Mouse (Mus musculus) lung, postnatal 25 days (tissue): ENCODE measurements around the gene Asphd2.

ENCODE experiments used
- DNase-seq: peaks from one replicate; pipeline ENCODE4 v3.0.0; 2022; ENCODE audit warnings: low spot score

The Asphd2 gene

GRCm38 (mm10) chr5:112349169-112349568, 45.5 kb downstream of the Asphd2 start:
- no peak for DNase-seq

GRCm38 (mm10) chr5:112346211-112346965, 48.3 kb downstream of the Asphd2 start:
- DNase-seq: no peak

- no peak for DNase-seq
Measured at GRCm38 (mm10) chr5:112344092-112344960, 50.3 kb downstream of the Asphd2 start.

- peak; percentile 20 for DNase-seq
Measured at GRCm38 (mm10) chr5:112343205-112343595, 51.5 kb downstream of the Asphd2 start.

- peak; percentile 80 for DNase-seq
Measured at GRCm38 (mm10) chr5:112342463-112343204, 52.0 kb downstream of the Asphd2 start, which contains the start of the genes Srrd and Hps4. Srrd (minus strand) TSS chr5:112343040. Hps4 (plus strand) TSS chr5:112343083.

- no peak for DNase-seq
Measured at GRCm38 (mm10) chr5:112339215-112339614, 55.5 kb downstream of the Asphd2 start.

GRCm38 (mm10) chr5:112337004-112337403, 57.7 kb downstream of the Asphd2 start:
- DNase-seq: no peak

GRCm38 (mm10) chr5:112335473-112335872, 59.2 kb downstream of the Asphd2 start:
- peak; percentile 30 for DNase-seq
